Mouse (Mus musculus) gastrocnemius, adult 8-10 months (tissue): ENCODE results near the gene Atp4a. TPM values are rescaled to one million over a fixed set of nuclear protein-coding genes. Genes with fewer than 3 reads are reported as not detected.
A peak's percentile ranks its signal among the peaks of the same experiment; 100 is the strongest.

ENCODE experiments used
- DNase-seq, 2 experiments: peaks; one replicate each; pipeline ENCODE4 v3.0.0; 2022; ENCODE audit warnings: low spot score in 2 of 2
- total RNA-seq, 4 experiments: library from RNA; stranded (reverse); gene quantifications; 2 replicates each; pipeline ENCODE4 v1.2.4; 2022

Gene Atp4a
- total RNA-seq = 1 to 10 TPM in 1 of 4 experiments, under 1 TPM in 1, not detected in 2; 0.31 to 1.4 TPM

DNA sequence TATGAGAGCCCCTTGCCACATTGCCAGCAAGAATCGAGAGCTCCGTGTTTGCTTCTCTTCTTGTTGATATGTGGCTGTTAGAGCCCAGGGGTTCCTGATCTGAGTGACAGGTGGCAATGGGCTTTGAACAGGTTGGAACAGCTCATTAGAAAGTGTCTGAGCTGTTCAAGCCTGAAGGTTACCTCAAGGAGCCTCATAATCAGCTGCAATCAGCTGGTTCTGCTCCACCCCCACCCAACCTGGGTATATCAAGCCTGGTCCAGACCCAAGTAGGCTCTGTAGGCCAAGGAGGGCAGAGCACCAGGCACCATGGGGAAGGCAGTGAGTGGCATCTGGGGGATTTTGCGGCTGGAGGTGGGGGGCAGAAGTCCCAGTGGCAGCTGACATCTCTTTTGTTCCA is at the start of gene Atp4a:
Atp4a (plus strand) TSS at position 268 of the 400 bp plus-strand sequence.
- DNase-seq = no peak

DNA sequence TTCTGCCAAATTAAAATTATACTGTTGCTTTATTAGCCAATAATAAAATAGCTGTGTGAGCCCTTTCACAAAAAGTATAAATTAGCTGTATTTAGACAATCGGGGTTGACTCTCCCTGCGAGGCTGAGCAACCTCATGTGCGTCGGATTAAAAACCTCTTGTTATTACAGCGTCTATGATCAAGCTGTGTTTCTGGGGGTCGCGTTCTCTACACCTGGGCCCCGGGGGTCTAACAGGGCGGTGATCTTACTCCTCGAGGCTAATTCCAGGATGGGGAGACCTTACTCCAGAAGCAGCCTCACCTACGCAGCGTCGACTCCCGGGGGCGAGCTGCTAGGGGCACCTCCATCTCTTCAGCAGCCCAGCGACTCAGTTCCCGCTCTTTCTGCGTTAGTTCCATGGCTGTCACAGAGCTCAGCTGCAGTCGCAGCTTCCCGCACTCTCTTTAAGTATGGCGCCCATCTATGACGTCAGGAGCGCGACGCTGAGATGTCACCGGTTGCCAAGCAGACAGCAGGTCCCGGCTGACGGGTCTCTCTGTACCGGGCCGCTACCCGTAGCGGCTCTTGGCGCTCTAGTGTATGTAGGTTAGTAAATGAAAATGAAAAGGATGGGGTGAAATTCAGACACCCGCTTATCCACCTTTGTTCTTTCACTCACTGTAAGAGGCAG is 47.3 kb upstream of the Atp4a start, which contains the start of gene Haus5:
Haus5 (minus strand) TSS at position 466 of the 672 bp plus-strand sequence.
- DNase-seq = peak; percentile 73 to 78

DNA sequence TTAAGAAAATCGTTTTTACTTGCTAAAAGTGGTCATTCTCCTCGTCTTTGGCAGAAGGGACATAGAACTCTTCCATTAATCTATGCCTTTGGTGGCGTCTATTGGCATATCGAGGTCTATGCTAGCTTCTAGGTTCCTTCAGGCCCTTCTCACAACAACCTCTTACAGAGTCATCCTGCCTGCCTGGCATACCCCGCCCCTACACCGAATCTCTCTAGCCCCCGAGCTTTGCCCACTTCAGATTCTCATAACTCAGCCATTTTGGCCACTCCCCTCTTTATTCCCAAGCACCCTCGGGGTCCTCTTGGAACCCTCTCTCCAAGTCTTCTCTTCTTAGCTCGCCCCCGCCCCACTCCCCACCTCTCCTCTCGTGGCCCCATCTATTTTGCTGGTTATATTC is 46.7 kb upstream of the Atp4a start:
- no peak for DNase-seq

DNA sequence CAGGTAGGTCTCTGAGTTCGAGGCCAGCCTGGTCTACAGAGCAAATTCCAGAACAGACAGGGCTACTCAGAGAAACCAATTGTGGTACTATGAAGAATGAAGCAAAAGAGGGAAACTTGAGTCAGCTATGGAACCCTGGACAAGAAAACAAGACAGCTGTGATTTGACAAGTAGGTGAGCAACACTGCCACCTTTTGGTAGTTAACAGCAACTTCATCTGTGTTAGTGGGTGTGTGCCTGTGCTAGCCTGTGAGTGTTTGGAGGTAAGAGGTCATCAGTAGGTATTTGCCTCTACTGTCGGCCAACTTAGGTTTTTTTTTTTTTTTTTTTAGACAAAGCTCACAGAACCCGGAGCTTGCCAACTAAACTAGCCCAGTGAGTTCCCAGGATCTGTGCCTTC is 42.8 kb upstream of the Atp4a start:
- DNase-seq = no peak

DNA sequence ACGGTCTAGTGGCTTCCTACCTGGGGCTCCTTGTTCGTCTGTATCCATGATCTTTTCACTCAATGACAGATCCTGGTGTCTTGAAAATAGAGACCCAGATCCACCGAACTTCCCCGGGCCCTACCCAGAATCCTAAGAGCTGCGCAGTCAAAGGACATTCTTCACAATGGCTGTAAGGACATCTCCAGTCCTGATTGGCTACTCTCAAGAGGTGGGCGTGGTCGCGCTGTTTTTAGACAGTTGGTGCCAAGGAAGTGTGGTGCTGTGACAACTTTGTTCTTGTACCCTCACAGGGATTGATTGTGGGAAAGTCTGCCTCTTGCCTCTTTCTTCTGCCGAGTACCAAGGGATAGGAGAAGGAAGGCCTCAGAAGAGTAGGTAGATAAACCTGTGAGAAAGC is 40.5 kb upstream of the Atp4a start, which contains the start of gene Pmis2:
Pmis2 (minus strand) TSS at position 126 of the 400 bp plus-strand sequence.
- no peak for DNase-seq

DNA sequence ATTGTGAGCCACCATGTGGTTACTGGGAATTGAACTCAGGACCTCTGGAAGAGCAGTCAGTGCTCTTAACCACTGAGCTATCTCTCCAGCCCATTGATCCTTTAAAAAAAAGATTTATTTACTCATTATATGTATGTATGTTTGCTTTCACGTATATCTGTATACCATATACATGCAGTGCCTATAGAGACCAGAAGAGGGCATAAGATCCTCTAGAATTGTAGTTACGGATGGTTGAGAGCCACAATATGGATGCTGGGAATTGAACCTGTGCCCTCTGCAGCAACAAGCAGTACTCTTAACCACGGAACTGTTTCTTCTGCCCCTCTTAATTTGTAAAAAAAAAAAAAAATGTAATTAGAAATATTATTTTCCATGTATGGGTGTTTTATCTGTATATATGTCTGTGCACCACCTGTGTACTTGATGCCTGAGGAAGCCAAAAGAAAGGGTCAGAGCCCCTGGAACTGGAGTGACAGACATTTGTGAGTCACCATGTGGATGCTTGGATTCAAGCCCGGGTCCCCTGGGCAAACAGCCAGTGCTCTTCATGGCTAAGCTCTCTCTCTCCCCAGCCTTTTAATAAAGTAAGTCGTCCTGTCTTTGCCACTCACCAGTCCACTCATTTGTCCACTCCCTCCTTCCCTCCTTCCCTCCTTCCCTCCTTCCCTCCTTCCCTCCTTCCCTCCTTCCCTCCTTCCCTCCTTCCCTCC is 33.6 kb upstream of the Atp4a start:
- peak; percentile 20 to 27 for DNase-seq

DNA sequence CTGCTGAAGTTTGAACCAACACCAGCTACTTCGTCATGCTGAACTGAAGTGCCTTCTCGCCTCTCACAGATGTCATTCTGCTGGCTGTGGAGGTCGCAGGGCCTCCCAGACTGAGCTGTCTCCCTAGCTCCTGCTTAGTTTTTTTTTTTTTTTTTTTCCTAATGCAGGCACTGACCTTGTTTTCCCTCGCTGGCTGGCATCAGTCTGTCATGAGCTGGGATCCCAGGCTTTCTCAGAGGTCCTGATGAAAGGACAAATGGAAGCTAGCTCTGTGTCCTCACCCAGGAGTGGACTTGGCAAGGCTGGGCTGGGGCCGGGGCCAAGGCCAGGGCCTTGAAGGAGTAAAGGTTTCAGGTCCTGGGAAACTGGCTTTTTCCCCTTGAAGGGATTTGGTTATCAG is 30.1 kb upstream of the Atp4a start:
- DNase-seq = peak; percentile 49 to 65

DNA sequence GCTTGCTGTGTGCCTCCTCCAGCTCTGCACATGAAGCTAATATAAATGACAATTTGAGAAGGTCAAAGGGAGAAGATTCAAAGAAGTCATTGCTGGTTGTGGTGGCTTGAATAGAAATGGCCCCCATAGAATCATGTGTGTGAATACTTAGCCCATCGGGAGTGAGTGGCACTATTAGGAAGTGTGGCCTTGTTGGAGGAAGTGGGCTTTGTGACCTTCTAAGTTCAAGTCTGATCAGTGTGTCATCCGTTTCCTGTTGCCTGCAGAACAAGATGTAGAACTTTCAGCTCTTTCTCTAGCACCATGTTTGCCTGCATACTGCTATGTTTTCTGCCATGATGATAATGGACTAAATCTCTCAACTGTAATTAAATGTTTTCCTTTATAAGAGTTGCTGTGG is 28.6 kb upstream of the Atp4a start:
- no peak for DNase-seq

DNA sequence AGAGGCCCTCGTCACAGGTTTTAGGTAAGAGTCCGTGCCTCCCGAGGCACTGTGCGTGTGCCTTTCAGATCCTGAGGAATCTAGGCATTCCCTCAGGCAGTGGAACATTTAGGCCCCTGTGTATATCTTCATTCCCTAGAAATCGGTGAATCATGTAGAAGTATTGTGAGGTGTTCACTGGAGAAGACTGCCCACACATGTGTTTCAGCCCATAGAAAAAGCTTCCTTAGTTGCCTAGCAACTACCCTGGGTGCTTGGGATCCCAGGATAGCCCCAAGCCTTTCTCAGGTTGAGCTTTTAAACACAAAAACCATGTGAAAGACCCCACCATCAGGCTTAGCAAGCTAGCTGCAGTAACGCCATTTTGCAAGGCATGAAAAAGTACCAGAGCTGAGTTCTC is 23.7 kb upstream of the Atp4a start:
- DNase-seq = no peak

DNA sequence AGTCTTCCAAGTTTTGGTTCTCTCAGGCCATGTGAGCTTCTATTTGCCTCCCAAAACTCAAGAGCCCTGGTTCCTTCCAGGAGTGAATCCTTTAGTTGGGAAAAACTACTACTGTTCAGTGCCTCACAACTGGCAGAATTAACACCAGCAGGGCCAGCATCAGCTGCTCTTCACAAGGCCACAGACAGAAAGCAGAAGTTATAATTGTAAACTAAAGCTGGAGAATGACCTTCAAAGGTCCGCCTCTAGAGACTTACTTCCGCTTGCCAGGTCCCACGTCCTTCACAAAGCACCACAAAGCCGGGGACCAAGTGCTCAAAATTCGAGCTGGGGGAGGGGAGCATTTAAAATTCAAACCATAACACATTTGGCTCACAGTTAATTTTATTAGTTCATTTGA is 13.9 kb upstream of the Atp4a start:
- no peak for DNase-seq

DNA sequence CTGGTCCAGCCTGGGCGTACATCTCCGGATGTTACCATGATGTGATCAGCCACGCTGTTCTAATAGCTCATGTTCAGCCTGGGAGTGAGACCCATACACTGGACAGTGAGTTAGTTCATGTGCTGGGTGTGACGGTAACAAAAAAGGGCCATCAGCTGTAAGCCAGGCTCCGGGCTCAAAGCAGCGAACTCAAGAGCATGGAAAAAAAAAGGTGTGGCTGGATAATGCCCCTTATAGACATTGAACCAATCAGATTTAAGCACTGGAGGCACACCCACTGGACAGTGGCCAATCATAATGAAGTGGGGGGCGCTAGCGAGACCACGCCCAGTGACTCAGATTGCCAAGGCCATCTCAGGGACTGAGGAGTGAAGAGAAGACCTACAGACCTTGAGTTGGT is 13.4 kb upstream of the Atp4a start, which contains the start of gene 2200002J24Rik:
2200002J24Rik (plus strand) TSS at position 338 of the 400 bp plus-strand sequence.
- DNase-seq = no peak

DNA sequence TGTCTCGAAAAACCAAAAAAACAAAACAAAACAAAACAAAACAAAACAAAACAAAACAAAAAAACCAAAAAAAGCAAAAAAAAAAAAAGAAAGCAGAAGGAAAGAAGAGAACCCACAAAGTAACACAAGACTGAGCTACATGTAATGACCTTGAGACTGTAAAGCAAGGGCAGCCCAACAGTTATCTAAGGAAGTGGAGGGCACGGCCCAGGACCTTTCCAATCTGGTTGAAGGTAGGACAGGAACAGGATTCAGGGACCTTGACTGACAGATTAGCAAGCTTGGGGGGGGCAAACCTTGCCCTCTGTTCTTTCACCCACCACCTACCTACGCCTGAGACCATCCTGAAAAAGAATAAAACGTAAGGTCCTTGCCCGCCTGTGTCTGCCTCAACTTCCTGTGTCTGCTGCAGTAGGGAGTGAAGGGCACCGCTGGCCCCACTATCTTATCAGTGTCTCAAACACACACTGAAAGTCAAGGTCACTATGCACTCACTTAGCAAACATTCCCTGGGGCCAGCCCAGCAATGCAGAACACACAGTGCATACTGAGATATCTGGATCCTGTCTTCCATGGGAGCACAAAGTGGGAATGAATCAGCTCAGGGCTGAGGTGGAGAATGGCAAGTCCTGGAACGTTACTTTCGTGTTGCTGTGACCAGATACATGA is 5.7 kb upstream of the Atp4a start:
- no peak for DNase-seq

DNA sequence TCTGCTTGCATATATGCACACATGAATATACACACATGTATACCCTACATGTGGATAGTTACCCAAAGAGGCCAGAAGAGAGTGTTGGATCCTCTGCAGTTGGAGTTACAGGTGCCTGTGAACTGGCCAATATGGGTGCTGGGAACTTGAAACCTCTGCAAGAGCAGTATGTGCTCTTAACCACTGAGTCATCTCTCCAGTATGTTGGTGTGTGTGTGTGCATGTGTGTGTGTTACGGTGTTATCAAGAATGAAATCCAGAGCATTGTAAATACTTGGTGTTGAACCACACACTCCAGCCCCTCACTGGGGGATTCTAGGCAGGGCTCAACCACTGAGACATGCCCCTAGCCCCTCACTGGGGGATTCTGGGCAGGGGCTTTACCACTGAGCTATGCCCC is 4.6 kb upstream of the Atp4a start:
- no peak for DNase-seq

DNA sequence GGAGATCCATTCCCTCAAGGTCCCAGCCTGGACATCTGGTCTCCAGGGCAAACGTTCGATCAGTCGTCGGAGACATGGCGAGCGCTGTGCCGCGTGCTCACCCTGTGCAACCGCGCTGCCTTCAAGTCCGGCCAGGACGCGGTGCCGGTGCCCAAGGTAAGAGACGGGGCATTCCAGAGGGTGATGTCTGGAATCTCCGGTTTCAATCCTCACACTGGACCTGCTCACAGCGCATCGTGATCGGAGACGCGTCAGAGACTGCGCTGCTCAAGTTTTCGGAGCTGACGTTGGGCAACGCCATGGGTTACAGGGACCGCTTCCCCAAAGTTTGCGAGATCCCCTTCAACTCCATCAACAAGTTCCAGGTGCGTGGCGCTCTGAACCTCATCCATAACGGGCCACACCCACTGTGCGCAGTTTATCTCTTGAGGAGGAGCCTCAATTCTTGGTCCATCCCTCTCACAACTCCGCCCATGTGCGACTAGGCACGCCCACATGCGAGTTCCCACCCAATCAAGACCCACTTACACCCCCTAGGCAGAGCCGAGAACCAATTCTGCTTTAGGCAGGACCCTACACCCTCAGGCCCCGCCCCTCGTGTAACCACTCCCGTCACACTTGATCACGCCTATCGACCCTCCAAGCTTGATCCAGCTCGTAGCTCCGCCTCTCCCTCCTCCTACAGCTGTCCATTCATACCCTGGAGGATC is 5.2 kb downstream of the Atp4a start:
- DNase-seq = peak in 1 of 2 experiments; percentile 25

DNA sequence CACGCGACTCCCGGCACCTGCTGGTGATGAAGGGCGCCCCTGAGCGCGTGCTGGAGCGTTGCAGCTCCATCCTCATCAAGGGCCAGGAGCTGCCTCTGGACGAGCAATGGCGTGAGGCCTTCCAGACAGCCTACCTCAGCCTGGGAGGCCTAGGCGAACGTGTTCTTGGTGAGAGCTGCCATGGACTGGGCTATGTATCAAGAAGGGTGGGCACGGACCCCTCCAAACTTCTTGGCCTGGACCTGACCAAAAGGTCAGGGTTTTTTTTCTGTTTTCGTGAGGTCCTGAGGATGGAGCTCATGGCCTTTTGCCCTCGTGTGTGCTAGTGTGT is 5.7 kb downstream of the Atp4a start:
- peak in 1 of 2 experiments; percentile 16 for DNase-seq

DNA sequence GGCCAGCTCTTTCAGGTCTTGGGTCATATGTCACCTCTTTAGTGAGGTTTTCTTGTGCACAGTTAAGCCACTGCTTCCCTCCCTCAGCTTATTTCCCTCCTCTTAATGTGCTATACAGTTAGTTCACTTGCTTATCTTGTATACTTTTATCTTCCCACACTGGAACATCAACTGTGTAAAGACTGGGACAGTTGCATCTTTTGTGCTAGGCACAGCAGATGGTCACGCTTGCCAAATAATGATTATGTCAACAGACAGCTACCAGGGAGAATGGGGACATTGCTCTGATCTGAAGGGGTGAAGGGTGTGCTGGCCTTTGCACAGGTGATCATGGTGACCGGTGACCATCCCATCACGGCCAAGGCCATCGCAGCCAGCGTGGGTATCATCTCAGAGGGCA is 7.7 kb downstream of the Atp4a start:
- no peak for DNase-seq

DNA sequence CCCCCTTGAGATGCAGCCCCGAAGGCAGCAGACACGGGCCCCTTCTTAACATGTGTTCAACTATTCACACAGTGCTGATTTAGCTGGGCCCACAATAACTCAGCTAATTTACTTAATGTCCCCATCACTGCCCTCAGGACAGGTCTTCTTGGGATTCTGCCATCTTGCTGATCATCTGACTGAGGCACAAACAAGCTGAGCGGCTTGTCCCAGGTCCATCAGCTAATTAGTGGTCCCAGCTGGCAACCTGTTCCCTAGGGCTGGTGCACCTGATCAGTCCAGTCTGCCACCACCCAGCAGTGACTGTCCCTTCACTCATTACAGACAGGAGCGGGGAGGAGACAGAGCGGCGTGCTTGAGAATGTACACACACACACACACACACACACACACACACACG is 9.3 kb downstream of the Atp4a start:
- DNase-seq = no peak

DNA sequence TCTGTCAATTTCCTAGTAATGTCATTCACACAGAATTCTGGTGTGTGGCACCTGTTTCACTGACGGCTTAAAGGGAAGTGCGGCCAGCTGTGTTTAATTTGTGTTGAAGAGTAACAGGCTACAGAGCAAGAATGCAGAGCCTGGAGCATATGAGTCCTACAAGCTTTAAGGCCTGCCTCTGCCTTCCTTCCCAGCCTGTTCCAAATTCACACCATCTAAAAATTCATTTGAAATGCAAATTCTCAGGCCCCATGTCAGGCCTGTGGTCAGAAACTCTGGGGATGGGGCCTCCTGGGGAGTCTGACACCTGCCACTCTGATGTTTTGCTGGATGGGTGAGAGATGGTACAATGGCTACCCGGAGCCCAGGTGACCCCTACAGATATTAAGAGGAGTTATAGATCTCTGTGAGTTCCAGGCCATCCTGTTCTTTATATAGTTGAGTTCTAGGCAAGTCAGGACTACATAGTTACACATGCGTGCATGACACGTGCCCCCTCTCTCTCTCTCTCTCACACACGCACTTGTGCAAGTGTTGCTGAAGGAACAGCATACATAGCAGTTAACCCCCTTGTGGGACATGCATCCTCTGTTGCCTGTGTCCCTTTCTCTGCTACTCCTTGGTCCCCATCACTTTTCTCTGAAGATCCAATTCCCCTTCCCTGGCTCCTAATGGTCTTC is 11.4 kb downstream of the Atp4a start:
- DNase-seq = no peak

DNA sequence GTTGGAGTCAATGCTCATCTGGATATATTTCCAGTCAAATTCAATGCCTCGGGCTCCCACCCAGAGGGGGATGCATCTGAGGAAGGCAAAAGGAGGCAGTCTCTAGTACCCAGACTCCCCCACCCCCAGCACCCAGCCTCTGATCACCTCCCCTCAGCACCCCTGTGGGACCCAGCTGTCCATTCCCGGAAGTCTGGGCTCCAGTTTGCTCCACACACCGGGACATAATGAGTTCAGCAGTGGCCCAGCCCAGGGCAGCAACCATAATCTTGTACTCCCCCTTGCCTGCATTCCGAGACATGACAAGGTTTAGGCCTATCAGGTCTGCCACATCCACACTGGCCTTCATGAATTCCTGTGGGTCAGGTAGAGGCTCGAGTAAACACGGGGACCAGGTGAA is 16.2 kb downstream of the Atp4a start:
- no peak for DNase-seq

DNA sequence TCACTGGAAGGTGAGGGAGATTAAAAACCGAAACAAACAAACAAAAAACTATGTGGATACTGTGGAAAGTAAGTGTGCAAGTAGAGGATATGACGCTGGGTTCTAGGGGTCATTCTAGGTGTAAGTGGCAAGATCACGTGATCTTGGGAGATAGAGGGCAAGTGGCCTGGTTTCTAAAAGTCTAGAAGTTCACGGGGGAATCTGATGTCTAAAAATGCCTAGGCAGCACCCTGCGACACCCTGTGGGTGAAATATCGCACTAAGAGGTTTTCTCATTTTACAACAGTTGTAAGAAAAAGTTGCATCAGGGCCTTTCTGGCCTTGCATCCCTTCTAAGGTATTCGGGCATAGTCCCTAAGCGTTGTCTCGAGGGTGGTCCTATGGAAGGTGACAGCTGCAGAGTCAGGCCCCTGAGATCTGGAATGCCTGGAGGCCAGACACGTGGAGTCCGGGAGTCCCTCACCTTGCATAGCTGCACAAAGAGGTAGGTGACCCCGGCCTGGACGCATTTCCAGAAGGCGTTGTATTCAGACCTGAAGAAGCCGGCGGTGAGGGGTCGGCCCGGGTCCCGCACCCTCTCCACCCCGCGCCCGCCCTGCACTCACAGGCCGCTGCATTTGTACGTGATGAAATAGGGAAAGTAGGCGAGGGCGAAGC is 16.9 kb downstream of the Atp4a start:
- no peak for DNase-seq
